Comparison of ENCODE assay signal across 8 mouse cellular contexts in genomic region chr2:116975091-116975600, GRCm38 (mm10).
DNase-seq lines count a peak whose midpoint lies in the region; ATAC-seq lines count a peak whose summit lies in the region.

No protein-coding gene starts in this region.

- peak overlapping the region; percentile 98 for H3K27ac ChIP-seq in forebrain, embryonic 12.5 days
- H3K27ac ChIP-seq in liver, embryonic 11.5 days (ENCODE audit: low read depth, low read length), result peak overlapping the region; percentile 78
- H3K27ac ChIP-seq in midbrain, embryonic 15.5 days, result peak overlapping the region; percentile 93

- peak; percentile 27; the same call in 1 of the 2 replicates for ATAC-seq in forebrain, embryonic 12.5 days (ENCODE audit: low FRiP score)
- peak; percentile 17; the same call in 1 of the 2 replicates for ATAC-seq in liver, embryonic 11.5 days (replicated peaks; ENCODE audit: low FRiP score)
- ATAC-seq in midbrain, embryonic 15.5 days (replicated peaks), result no peak; the same call in none of the 2 replicates

- peaks cover 5% of the 10 kb centered on the region; the same call in 1 of the 2 replicates for H3K27me3 ChIP-seq in forebrain, embryonic 12.5 days
- no peaks in the 10 kb centered on the region; the same call in 1 of the 2 replicates for H3K27me3 ChIP-seq in liver, embryonic 11.5 days (replicated peaks; ENCODE audit: control insufficient read depth, insufficient read depth, low read length)
- H3K27me3 ChIP-seq in midbrain, embryonic 15.5 days (replicated peaks), result no peaks in the 10 kb centered on the region

- H3K9ac ChIP-seq in forebrain, embryonic 12.5 days, result peak overlapping the region; percentile 71
- H3K9ac ChIP-seq in liver, embryonic 11.5 days (ENCODE audit: low read depth, low read length), result peak overlapping the region; percentile 59
- peak overlapping the region; percentile 91 for H3K9ac ChIP-seq in midbrain, embryonic 15.5 days

- peaks cover 80% of the 10 kb centered on the region for H3K4me1 ChIP-seq in forebrain, embryonic 12.5 days
- H3K4me1 ChIP-seq in liver, embryonic 11.5 days (replicated peaks; ENCODE audit: control insufficient read depth, insufficient read depth, low read length), result peaks cover 9% of the 10 kb centered on the region
- H3K4me1 ChIP-seq in midbrain, embryonic 15.5 days, result peaks cover 53% of the 10 kb centered on the region

- H3K36me3 ChIP-seq in forebrain, embryonic 12.5 days (replicated peaks), result no peaks in the 10 kb centered on the region
- no peaks in the 10 kb centered on the region for H3K36me3 ChIP-seq in liver, embryonic 11.5 days (ENCODE audit: control insufficient read depth, insufficient read depth, low read length)
- no peaks in the 10 kb centered on the region for H3K36me3 ChIP-seq in midbrain, embryonic 15.5 days (replicated peaks)

- no peaks in the 10 kb centered on the region for H3K9me3 ChIP-seq in forebrain, embryonic 12.5 days
- no peaks in the 10 kb centered on the region for H3K9me3 ChIP-seq in liver, embryonic 11.5 days (ENCODE audit: control insufficient read depth, low read length)
- no peaks in the 10 kb centered on the region for H3K9me3 ChIP-seq in midbrain, embryonic 15.5 days

- WGBS in forebrain, embryonic 12.5 days, result 0% methylated on average over 14 of the region's 14 CpGs
- WGBS in liver, embryonic 11.5 days, result 4% methylated on average over 14 of the region's 14 CpGs
- under 1% methylated on average over 14 of the region's 14 CpGs for WGBS in midbrain, embryonic 15.5 days

- peak overlapping the region; percentile 60 for H3K4me2 ChIP-seq in forebrain, embryonic 12.5 days
- peak overlapping the region; percentile 84 for H3K4me2 ChIP-seq in liver, embryonic 11.5 days
- peak overlapping the region; percentile 86 for H3K4me2 ChIP-seq in midbrain, embryonic 15.5 days

- peak; percentile 16 for DNase-seq in ovary, postnatal 10 days (ENCODE audit: low spot score)
- no peak for DNase-seq in ovary, postnatal 36 days (ENCODE audit: low spot score)
- peak; percentile 79 for DNase-seq in adrenal gland, postnatal 14 days
- DNase-seq in induced T-regulatory cell, adult 2 months (ENCODE audit: low read depth), result peak; percentile 68
- DNase-seq in liver, embryonic 11.5 days (ENCODE audit: low spot score), result no peak
- DNase-seq in layer of hippocampus, adult 9-11 months, result no peak

- H3K4me3 ChIP-seq in forebrain, embryonic 12.5 days (replicated peaks), result peak overlapping the region; percentile 46
- H3K4me3 ChIP-seq in liver, embryonic 11.5 days (ENCODE audit: low read depth, low read length), result peak overlapping the region; percentile 48
- peak overlapping the region; percentile 62 for H3K4me3 ChIP-seq in midbrain, embryonic 15.5 days

Comparison
In these comparisons a context has a peak if more than half of its experiments do, and no peak if none do; other contexts are left out.
1. DNase-seq: peak in ovary, postnatal 10 days (single experiment), adrenal gland, postnatal 14 days (single experiment) and induced T-regulatory cell, adult 2 months (single experiment); none in ovary, postnatal 36 days (single experiment), liver, embryonic 11.5 days (single experiment) and layer of hippocampus, adult 9-11 months (single experiment).
2. Peak in every context shown above with its lines, with median percentiles within 50 percentile points of each other: H3K27ac ChIP-seq, H3K4me2 ChIP-seq, H3K4me3 ChIP-seq and H3K9ac ChIP-seq.